Mouse (Mus musculus): Measurements from ENCODE around the gene Olfr1044. TPM values are rescaled to one million over a fixed set of nuclear protein-coding genes. Genes with fewer than 3 reads are reported as not detected.
"Not testable (repeated sequence)": the region's sequence is repeated elsewhere in the genome, so short reads cannot be mapped to it uniquely, and the experiment has no call there.

The Olfr1044 gene
- total RNA-seq (2021) = not detected in 2 replicates
- long read RNA-seq = 0 reads

- DNase-seq = no peak
Observed at GRCm38 (mm10) chr2:86177720-86178119, at the start of gene Olfr1044. Olfr1044 (minus strand) TSS chr2:86177820.

GRCm38 (mm10) chr2:86219214-86219613, 41.6 kb upstream of the Olfr1044 start, which contains the start of gene Olfr1046:
Olfr1046 (minus strand) TSS chr2:86219314.
- no peak for DNase-seq

DNA sequence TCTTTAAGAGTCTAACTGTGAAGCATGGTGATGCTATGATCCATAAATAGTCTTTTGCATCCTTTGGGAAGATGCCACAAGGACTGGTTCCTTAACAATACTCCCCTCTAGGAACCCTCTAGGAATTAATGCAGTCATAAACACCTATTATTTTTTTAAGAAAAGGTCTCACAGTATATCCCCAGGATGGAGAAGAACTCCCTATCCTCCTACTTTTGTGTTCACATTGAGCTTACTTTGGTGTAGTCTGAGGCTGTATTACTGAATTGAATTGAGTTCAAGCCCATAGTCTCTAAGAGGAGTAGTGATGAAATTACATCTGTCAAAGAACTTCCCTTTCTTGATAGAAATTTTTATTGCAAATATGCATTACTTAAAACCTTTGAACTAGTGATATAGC, 25.3 kb upstream of the Olfr1044 start, which contains the start of gene Olfr1045:
Olfr1045 (minus strand) TSS at position 101 of the 400 bp plus-strand sequence.
- DNase-seq = no peak

DNA sequence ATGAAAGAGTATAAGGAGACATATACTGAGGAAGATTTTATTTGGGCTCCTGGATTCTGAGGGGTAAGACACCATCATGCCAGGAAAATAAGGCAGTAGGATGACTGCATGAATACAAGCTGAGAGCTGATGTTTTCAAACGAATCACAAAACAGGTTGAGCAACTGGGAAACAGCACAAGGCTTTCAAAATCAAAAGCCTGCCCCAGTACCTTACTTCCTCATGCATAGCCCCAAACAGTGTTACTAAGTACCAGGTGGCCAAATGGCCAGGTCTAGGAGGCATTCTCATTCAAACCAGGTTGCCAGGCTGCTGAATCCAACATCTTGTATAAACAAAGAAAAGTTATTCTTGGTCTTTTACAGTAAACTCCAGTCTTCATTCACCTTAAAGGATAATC, 18.2 kb upstream of the Olfr1044 start:
- DNase-seq = no peak

DNA sequence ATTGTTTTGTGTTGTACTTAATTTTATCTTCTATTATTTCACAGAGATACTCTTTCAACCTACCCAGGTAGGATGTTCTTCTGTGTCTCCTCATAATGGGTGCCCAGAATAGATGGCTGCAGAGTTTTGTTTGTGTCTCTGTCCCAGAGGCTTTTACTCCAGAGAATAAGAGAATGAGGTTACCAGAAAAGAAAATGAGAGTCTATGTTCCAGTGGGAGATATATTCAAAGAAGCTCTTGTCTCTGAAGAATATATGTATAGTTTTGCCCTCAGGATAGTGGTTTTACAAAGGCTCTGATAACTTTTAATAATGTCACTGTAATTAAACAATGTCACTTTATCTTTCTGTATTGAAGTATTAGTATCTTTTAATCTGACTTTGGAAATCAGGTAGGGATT, 8.0 kb upstream of the Olfr1044 start, which contains the start of gene Olfr52:
Olfr52 (minus strand) TSS at position 101 of the 400 bp plus-strand sequence.
- no peak for DNase-seq

GRCm38 (mm10) chr2:86179950-86180349, 2.3 kb upstream of the Olfr1044 start:
- DNase-seq = no peak

GRCm38 (mm10) chr2:86175422-86175821, 2.2 kb downstream of the Olfr1044 start:
- not testable (repeated sequence) for DNase-seq

DNA sequence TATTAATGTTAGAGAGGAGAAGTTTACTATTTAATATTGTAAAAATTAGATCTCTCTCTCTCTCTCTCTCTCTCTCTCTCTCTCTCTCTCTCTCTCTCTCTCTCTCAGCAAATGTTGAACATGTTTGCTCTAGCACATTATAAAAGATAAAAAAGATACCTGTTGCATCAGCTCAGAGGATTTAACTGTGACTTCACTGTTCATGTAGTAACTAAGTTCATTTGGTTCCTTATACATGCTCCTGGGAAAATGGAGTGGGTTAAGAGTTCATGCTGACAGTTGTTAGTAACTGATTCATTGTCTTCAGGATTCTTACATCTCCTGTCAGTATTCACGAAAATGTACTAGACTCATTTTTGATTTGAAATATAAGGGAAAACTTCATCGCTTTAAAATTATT, 10.2 kb downstream of the Olfr1044 start, which contains the start of gene Olfr1043:
Olfr1043 (minus strand) TSS at position 101 of the 400 bp plus-strand sequence.
- DNase-seq = no peak

- no peak for DNase-seq
Observed at GRCm38 (mm10) chr2:86161738-86162137, 15.9 kb downstream of the Olfr1044 start, which contains the start of gene Olfr1042. Olfr1042 (minus strand) TSS chr2:86161838.

- no peak for DNase-seq
Observed at GRCm38 (mm10) chr2:86146632-86147031, 31.0 kb downstream of the Olfr1044 start, which contains the start of gene Olfr1040. Olfr1040 (minus strand) TSS chr2:86146732.

- DNase-seq = no peak
Observed at GRCm38 (mm10) chr2:86135828-86136227, 41.8 kb downstream of the Olfr1044 start, which contains the start of gene Olfr1039. Olfr1039 (minus strand) TSS chr2:86135928.

Other genes starting within 250 kb of the Olfr1044 start
- not detected in 2 replicates for gene Olfr1028, start 227.4 kb downstream of the Olfr1044 start, total RNA-seq (2021)
- not detected in 2 replicates for gene Olfr1029, start 203.9 kb downstream of the Olfr1044 start, total RNA-seq (2021)
- not detected in 2 replicates for gene Olfr1030, start 198.5 kb downstream of the Olfr1044 start, total RNA-seq (2021)
- not detected in 2 replicates for gene Olfr1031, start 187.5 kb downstream of the Olfr1044 start, total RNA-seq (2021)
- not detected in 2 replicates for gene Olfr1032, start 172.3 kb downstream of the Olfr1044 start, total RNA-seq (2021)
- 4.5 and 4.9 TPM in 2 replicates for gene Olfr1033, start 157.2 kb downstream of the Olfr1044 start, total RNA-seq (2021)
- 0.29 and 0.33 TPM in 2 replicates for gene Olfr1034, start 132.0 kb downstream of the Olfr1044 start, total RNA-seq (2021)
- gene Olfr1036, start 103.8 kb downstream of the Olfr1044 start, total RNA-seq (2021) = not detected in 2 replicates
- gene Olfr1037, start 90.4 kb downstream of the Olfr1044 start, total RNA-seq (2021) = not detected in 2 replicates
- gene Olfr1039, start 41.9 kb downstream of the Olfr1044 start, total RNA-seq (2021) = not detected in 2 replicates
- not detected in 2 replicates for gene Olfr1040, start 31.1 kb downstream of the Olfr1044 start, total RNA-seq (2021)
- not detected in 2 replicates for gene Olfr1042, start 16.0 kb downstream of the Olfr1044 start, total RNA-seq (2021)
- not detected in 2 replicates for gene Olfr1043, start 10.3 kb downstream of the Olfr1044 start, total RNA-seq (2021)
- gene Olfr52, start 7.9 kb upstream of the Olfr1044 start, total RNA-seq (2021) = not detected in 2 replicates
- gene Olfr1045, start 25.2 kb upstream of the Olfr1044 start, total RNA-seq (2021) = not detected in 2 replicates
- not detected in 2 replicates for gene Olfr1046, start 41.5 kb upstream of the Olfr1044 start, total RNA-seq (2021)
- not detected in 2 replicates for gene Olfr1047, start 53.6 kb upstream of the Olfr1044 start, total RNA-seq (2021)
- not detected in 2 replicates for gene Olfr1048, start 62.5 kb upstream of the Olfr1044 start, total RNA-seq (2021)
- gene Olfr1049, start 80.5 kb upstream of the Olfr1044 start, total RNA-seq (2021) = not detected in 2 replicates
- gene Olfr1051, start 101.3 kb upstream of the Olfr1044 start, total RNA-seq (2021) = not detected in 2 replicates
- gene Olfr1052, start 114.6 kb upstream of the Olfr1044 start, total RNA-seq (2021) = not detected in 2 replicates
- gene Olfr1053, start 137.5 kb upstream of the Olfr1044 start, total RNA-seq (2021) = not detected in 2 replicates
- not detected in 2 replicates for gene Olfr1054, start 157.6 kb upstream of the Olfr1044 start, total RNA-seq (2021)
- gene Olfr1055, start 172.5 kb upstream of the Olfr1044 start, total RNA-seq (2021) = not detected in 2 replicates
- not detected in 2 replicates for gene Olfr1056, start 184.6 kb upstream of the Olfr1044 start, total RNA-seq (2021)
- gene Olfr1057, start 200.6 kb upstream of the Olfr1044 start, total RNA-seq (2021) = not detected in 2 replicates
- gene Olfr1058, start 210.7 kb upstream of the Olfr1044 start, total RNA-seq (2021) = not detected in 2 replicates
- gene Olfr1061, start 236.2 kb upstream of the Olfr1044 start, total RNA-seq (2021) = not detected in 2 replicates
- gene Olfr1062, start 248.9 kb upstream of the Olfr1044 start, total RNA-seq (2021) = not detected in 2 replicates

Measured in adrenal gland, postnatal 25 days (tissue).